ENCODE assay signal across 7 mouse cellular contexts in the genomic region with DNA sequence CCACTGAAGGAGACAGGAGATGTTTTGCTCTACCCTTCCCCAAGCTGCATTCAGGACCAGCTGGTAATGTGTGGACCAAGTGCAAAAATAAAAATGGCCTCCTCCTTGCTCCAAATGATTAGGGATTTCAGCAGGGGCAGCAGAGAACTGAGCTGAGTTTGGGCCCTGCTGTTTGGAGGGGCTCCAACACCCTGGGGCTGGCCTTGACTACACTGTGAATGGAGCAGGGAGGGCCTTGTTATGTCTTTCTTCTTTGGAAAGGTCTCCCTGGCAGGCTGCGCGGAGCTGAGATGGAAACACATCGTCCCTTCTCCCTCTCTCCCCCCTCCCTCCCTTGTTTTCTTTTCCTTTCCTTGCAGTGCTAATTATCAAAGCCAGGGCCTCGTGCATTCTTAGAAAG.
DNase-seq lines count a peak whose midpoint lies in the region; ATAC-seq and TF ChIP-seq lines count a peak whose summit lies in the region.

No protein-coding gene starts in this region.

- no peak overlapping the region for H3K4me2 ChIP-seq in hindbrain, postnatal 0 days (ENCODE audit: low read depth, low read length)
- no peak overlapping the region for H3K4me2 ChIP-seq in hindbrain, embryonic 11.5 days (replicated peaks; ENCODE audit: low read depth, low read length)
- no peak overlapping the region for H3K4me2 ChIP-seq in forebrain, embryonic 15.5 days (replicated peaks)

- no peak overlapping the region for H3K4me3 ChIP-seq in hindbrain, postnatal 0 days (ENCODE audit: low read length)
- H3K4me3 ChIP-seq in hindbrain, embryonic 11.5 days (ENCODE audit: low read depth, low read length): no peak overlapping the region
- H3K4me3 ChIP-seq in forebrain, embryonic 15.5 days: no peak overlapping the region

- WGBS in hindbrain, postnatal 0 days: 33% methylated on average over 4 of the region's 4 CpGs
- 74% methylated on average over 4 of the region's 4 CpGs for WGBS in hindbrain, embryonic 11.5 days
- 12% methylated on average over 4 of the region's 4 CpGs for WGBS in forebrain, embryonic 15.5 days

- TF ChIP-seq CTCF in hindbrain, postnatal 0 days (IDR thresholded peaks at IDR 0.05; ENCODE audit: low read depth): no peak

- no peak overlapping the region for H3K9ac ChIP-seq in hindbrain, postnatal 0 days (replicated peaks; ENCODE audit: low read length)
- H3K9ac ChIP-seq in hindbrain, embryonic 11.5 days (ENCODE audit: low read depth, low read length): no peak overlapping the region
- no peak overlapping the region for H3K9ac ChIP-seq in forebrain, embryonic 15.5 days (replicated peaks)

- H3K27me3 ChIP-seq in hindbrain, postnatal 0 days (ENCODE audit: insufficient read depth, low read length): no peaks in the 10 kb centered on the region
- no peaks in the 10 kb centered on the region for H3K27me3 ChIP-seq in hindbrain, embryonic 11.5 days (ENCODE audit: control insufficient read depth, insufficient read depth, low read length)
- no peaks in the 10 kb centered on the region for H3K27me3 ChIP-seq in forebrain, embryonic 15.5 days

- peak overlapping the region; percentile 38; the same call in 1 of the 2 replicates for H3K27ac ChIP-seq in hindbrain, postnatal 0 days
- H3K27ac ChIP-seq in hindbrain, embryonic 11.5 days (ENCODE audit: low read depth, low read length): no peak overlapping the region
- peak overlapping the region; percentile 64 for H3K27ac ChIP-seq in forebrain, embryonic 15.5 days (replicated peaks)

- no peaks in the 10 kb centered on the region for H3K9me3 ChIP-seq in hindbrain, postnatal 0 days (ENCODE audit: low read length)
- no peaks in the 10 kb centered on the region for H3K9me3 ChIP-seq in hindbrain, embryonic 11.5 days (ENCODE audit: control insufficient read depth, low read length)
- no peaks in the 10 kb centered on the region for H3K9me3 ChIP-seq in forebrain, embryonic 15.5 days

- ATAC-seq in hindbrain, postnatal 0 days: peak; percentile 30; the same call in 1 of the 2 replicates
- ATAC-seq in hindbrain, embryonic 11.5 days (ENCODE audit: low FRiP score): no peak
- peak; percentile 74 for ATAC-seq in forebrain, embryonic 15.5 days (replicated peaks)
- ATAC-seq in activated CD4-positive, CD25-positive, alpha-beta regulatory T cell, adult 4 months: no peak

- peak; percentile 58 for DNase-seq in hindbrain, postnatal 0 days (ENCODE audit: low spot score)
- DNase-seq in hindbrain, embryonic 11.5 days (ENCODE audit: low spot score): no peak
- peak; percentile 68 to 71 for DNase-seq in right cerebral cortex, postnatal 10 days (ENCODE audit: low spot score in 2 of 2)
- DNase-seq in right cerebral cortex, postnatal 14 days: no peak
- no peak for DNase-seq in embryo, embryonic 10.5 days (ENCODE audit: low spot score)

- 0 out of 2 replicates have a peak, but pooled peaks cover 3% of the 10 kb centered on the region for H3K4me1 ChIP-seq in hindbrain, postnatal 0 days (ENCODE audit: insufficient read depth, low read length)
- no peaks in the 10 kb centered on the region for H3K4me1 ChIP-seq in hindbrain, embryonic 11.5 days (replicated peaks; ENCODE audit: control insufficient read depth, insufficient read depth, low read length)
- H3K4me1 ChIP-seq in forebrain, embryonic 15.5 days: peaks cover 17% of the 10 kb centered on the region

- peaks cover 9% of the 10 kb centered on the region for H3K36me3 ChIP-seq in hindbrain, postnatal 0 days (ENCODE audit: insufficient read depth, low read length)
- H3K36me3 ChIP-seq in hindbrain, embryonic 11.5 days (ENCODE audit: control insufficient read depth, insufficient read depth, low read length): no peaks in the 10 kb centered on the region
- peaks cover 10% of the 10 kb centered on the region; the same call in 1 of the 2 replicates for H3K36me3 ChIP-seq in forebrain, embryonic 15.5 days

Comparison
In these comparisons a context has a peak if more than half of its experiments do, and no peak if none do; other contexts are left out.
1. ATAC-seq: peak in hindbrain, postnatal 0 days (single experiment) and forebrain, embryonic 15.5 days (single experiment); none in hindbrain, embryonic 11.5 days (single experiment) and activated CD4-positive, CD25-positive, alpha-beta regulatory T cell, adult 4 months (single experiment).
2. DNase-seq: peak in hindbrain, postnatal 0 days (single experiment) and right cerebral cortex, postnatal 10 days (2 of 2); none in hindbrain, embryonic 11.5 days (single experiment), right cerebral cortex, postnatal 14 days (single experiment) and embryo, embryonic 10.5 days (single experiment).